In genomic region chr17:26596168-26596658, GRCm38 (mm10) we compare ENCODE assay signal across 8 mouse cellular contexts. TPM values are rescaled to one million over a fixed set of nuclear protein-coding genes. Genes with fewer than 3 reads are reported as not detected.
DNase-seq lines count a peak whose midpoint lies in the region; ATAC-seq and TF ChIP-seq lines count a peak whose summit lies in the region.

No protein-coding gene starts in this region.

- no peak overlapping the region for H3K4me3 ChIP-seq in lung, embryonic 14.5 days (ENCODE audit: low read depth, low read length)
- no peak overlapping the region for H3K4me3 ChIP-seq in lung, adult 2 months (replicated peaks; ENCODE audit: extremely low read depth, low read depth, low read length)
- peak overlapping the region; percentile 8; the same call in 1 of the 2 replicates for H3K4me3 ChIP-seq in heart, adult 2 months
- H3K4me3 ChIP-seq in lung, embryonic 15.5 days, result no peak overlapping the region
- no peak overlapping the region for H3K4me3 ChIP-seq in stomach, embryonic 16.5 days (replicated peaks; ENCODE audit: low read length)

- peaks cover 13% of the 10 kb centered on the region for H3K36me3 ChIP-seq in lung, embryonic 14.5 days (ENCODE audit: insufficient read depth)
- peaks cover 6% of the 10 kb centered on the region; the same call in 1 of the 2 replicates for H3K36me3 ChIP-seq in heart, adult 2 months (ENCODE audit: control insufficient read depth, insufficient read depth, low read length)
- H3K36me3 ChIP-seq in lung, embryonic 15.5 days, result no peaks in the 10 kb centered on the region
- no peaks in the 10 kb centered on the region for H3K36me3 ChIP-seq in stomach, embryonic 16.5 days (ENCODE audit: control insufficient read depth, insufficient read depth, low read length)

- peak overlapping the region; percentile 83 for H3K27ac ChIP-seq in lung, embryonic 14.5 days (ENCODE audit: low read depth)
- peak overlapping the region; percentile 95 for H3K27ac ChIP-seq in heart, adult 2 months
- peak overlapping the region; percentile 68 for H3K27ac ChIP-seq in lung, embryonic 15.5 days
- H3K27ac ChIP-seq in stomach, embryonic 16.5 days (ENCODE audit: low read length), result peak overlapping the region; percentile 84

- H3K9me3 ChIP-seq in lung, embryonic 14.5 days (ENCODE audit: low read depth, low read length), result no peaks in the 10 kb centered on the region
- no peaks in the 10 kb centered on the region for H3K9me3 ChIP-seq in lung, embryonic 15.5 days
- H3K9me3 ChIP-seq in stomach, embryonic 16.5 days (replicated peaks; ENCODE audit: control insufficient read depth, low read length), result no peaks in the 10 kb centered on the region

- intact Hi-C loops in heart, adult 2 months (cut with DNase I), result loop anchor here (1.0 to 2.0 kb wide), 3 partner anchors 20 to 49 kb away; no protein-coding TSS in a partner anchor

- ATAC-seq in lung, embryonic 14.5 days (ENCODE audit: insufficient read depth), result 0 out of 2 replicates have a peak, but pooled peaks have one; percentile 38
- 0 out of 2 replicates have a peak, but pooled peaks have one; percentile 12 for ATAC-seq in lung, embryonic 15.5 days (ENCODE audit: borderline replicate concordance, extremely low read depth, low FRiP score, low TSS enrichment)
- ATAC-seq in stomach, embryonic 16.5 days (ENCODE audit: insufficient read depth, low FRiP score), result peak; percentile 32; the same call in 1 of the 2 replicates
- ATAC-seq in megakaryocyte-erythroid progenitor cell, adult 5-6 weeks (replicated peaks; ENCODE audit: low FRiP score, low TSS enrichment, poor library complexity, severe bottlenecking), result no peak

- H3K9ac ChIP-seq in lung, embryonic 14.5 days, result peak overlapping the region; percentile 11; the same call in 1 of the 2 replicates
- peak overlapping the region; percentile 62 for H3K9ac ChIP-seq in heart, adult 2 months (ENCODE audit: low read depth, low read length)
- no peak overlapping the region for H3K9ac ChIP-seq in lung, embryonic 15.5 days
- H3K9ac ChIP-seq in stomach, embryonic 16.5 days (ENCODE audit: low read length), result peak overlapping the region; percentile 41

- peaks cover 14% of the 10 kb centered on the region; the same call in 1 of the 2 replicates for H3K4me1 ChIP-seq in lung, embryonic 14.5 days (ENCODE audit: insufficient read depth)
- H3K4me1 ChIP-seq in lung, adult 2 months (ENCODE audit: control insufficient read depth, insufficient read depth, low read length), result peaks cover 37% of the 10 kb centered on the region
- peaks cover 32% of the 10 kb centered on the region for H3K4me1 ChIP-seq in heart, adult 2 months (ENCODE audit: control insufficient read depth, insufficient read depth, low read length)
- H3K4me1 ChIP-seq in lung, embryonic 15.5 days, result peaks cover 34% of the 10 kb centered on the region
- peaks cover 30% of the 10 kb centered on the region for H3K4me1 ChIP-seq in stomach, embryonic 16.5 days (ENCODE audit: control insufficient read depth, insufficient read depth, low read length)

- H3K4me2 ChIP-seq in lung, embryonic 14.5 days, result no peak overlapping the region; the same call in 1 of the 2 replicates
- H3K4me2 ChIP-seq in lung, embryonic 15.5 days, result no peak overlapping the region
- 0 out of 2 replicates have a peak overlapping the region, but pooled peaks have one; percentile 6 for H3K4me2 ChIP-seq in stomach, embryonic 16.5 days (ENCODE audit: low read depth, low read length)

- WGBS in lung, embryonic 14.5 days, result 57% methylated on average over 7 of the region's 7 CpGs
- WGBS in lung, adult 2 months, result 37% methylated on average over 7 of the region's 7 CpGs
- 11% methylated on average over 7 of the region's 7 CpGs for WGBS in heart, adult 2 months
- WGBS in lung, embryonic 15.5 days, result 53% methylated on average over 7 of the region's 7 CpGs
- WGBS in stomach, embryonic 16.5 days, result 53% methylated on average over 7 of the region's 7 CpGs

- H3K27me3 ChIP-seq in lung, embryonic 14.5 days (ENCODE audit: insufficient read depth, low read length), result no peaks in the 10 kb centered on the region
- no peaks in the 10 kb centered on the region for H3K27me3 ChIP-seq in heart, adult 2 months (ENCODE audit: control insufficient read depth, insufficient read depth, low read length)
- H3K27me3 ChIP-seq in lung, embryonic 15.5 days, result no peaks in the 10 kb centered on the region
- H3K27me3 ChIP-seq in stomach, embryonic 16.5 days (ENCODE audit: control insufficient read depth, insufficient read depth, low read length), result no peaks in the 10 kb centered on the region

- H3K79me2 ChIP-seq in heart, adult 2 months (replicated peaks; ENCODE audit: control insufficient read depth, insufficient read depth, low read length), result no peaks in the 10 kb centered on the region

- peak; percentile 68 for DNase-seq in lung, embryonic 14.5 days
- no peak for DNase-seq in lung, adult 2 months
- DNase-seq in cerebellum, postnatal 25 days, result peak; percentile 96
- DNase-seq in heart, adult 2 months, result peak; percentile 88
- DNase-seq in kidney, adult 8-10 months, result peak; percentile 40 to 67

- TF ChIP-seq CTCF in lung, embryonic 14.5 days (IDR thresholded peaks at IDR 0.05; ENCODE audit: low read depth), result no peak
- no peak for TF ChIP-seq CTCF in lung, adult 2 months (IDR thresholded peaks at IDR 0.05; ENCODE audit: insufficient read depth, low read length)
- TF ChIP-seq CTCF in heart, adult 2 months (IDR thresholded peaks at IDR 0.05), result peak; percentile 10; the same call in 1 of the 2 replicates

- peak; percentile 89 for TF ChIP-seq EP300 in heart, adult 2 months (IDR thresholded peaks at IDR 0.05; ENCODE audit: insufficient read depth, low read depth, low read length)

- TF ChIP-seq POLR2A in lung, adult 2 months (IDR thresholded peaks at IDR 0.05; ENCODE audit: borderline replicate concordance, extremely low read depth, low read depth, low read length), result no peak
- peak; percentile 30; the same call in 1 of the 2 replicates for TF ChIP-seq POLR2A in heart, adult 2 months (IDR thresholded peaks at IDR 0.05; ENCODE audit: insufficient read depth, low read depth, low read length)

RNA-seq across cellular contexts. Expression of gene Dusp1, which starts 34.3 kb away (rescaled TPM):
- 19.7 and 24.5 TPM in 2 replicates for polyA plus RNA-seq in lung, embryonic 14.5 days (2014; fragmentation: Nextera tagmentation; extraction: Ambion mirVana)
- 233 and 359 TPM in 2 replicates for polyA plus RNA-seq in lung, adult 2 months (2012; rRNA removed)
- 10 to 100 TPM; 61.4 to 71.3 TPM for total RNA-seq in heart, adult 2 months (2021)
- 122 and 171 TPM in 2 replicates for polyA plus RNA-seq in heart, adult 2 months (2012; rRNA removed)
- 23.1 and 25.9 TPM in 2 replicates for polyA plus RNA-seq in lung, embryonic 15.5 days (2015; fragmentation: Nextera tagmentation; extraction: Ambion mirVana)
- 18.3 and 20.4 TPM in 2 replicates for polyA plus RNA-seq in stomach, embryonic 16.5 days (2015; fragmentation: Nextera tagmentation; extraction: Ambion mirVana)
- 18.4 and 29.1 TPM in 2 replicates for total RNA-seq in megakaryocyte-erythroid progenitor cell, adult 5-6 weeks (2014; fragmentation: Nextera tagmentation)
- total RNA-seq in megakaryocyte-erythroid progenitor cell, adult 5-6 weeks (2017), result 73.3 and 79.0 TPM in 2 replicates

RNA-seq across cellular contexts. Expression of gene Ergic1, which starts 34.9 kb away (rescaled TPM):
- 125 and 127 TPM in 2 replicates for polyA plus RNA-seq in lung, embryonic 14.5 days (2014; fragmentation: Nextera tagmentation; extraction: Ambion mirVana)
- polyA plus RNA-seq in lung, adult 2 months (2012; rRNA removed), result 86.3 and 93.3 TPM in 2 replicates
- total RNA-seq in heart, adult 2 months (2021), result 10 to 100 TPM; 53.6 to 59.4 TPM
- polyA plus RNA-seq in heart, adult 2 months (2012; rRNA removed), result 64.4 and 84.3 TPM in 2 replicates
- polyA plus RNA-seq in lung, embryonic 15.5 days (2015; fragmentation: Nextera tagmentation; extraction: Ambion mirVana), result 97.3 and 102 TPM in 2 replicates
- polyA plus RNA-seq in stomach, embryonic 16.5 days (2015; fragmentation: Nextera tagmentation; extraction: Ambion mirVana), result 111 and 116 TPM in 2 replicates
- 51.7 and 55.0 TPM in 2 replicates for total RNA-seq in megakaryocyte-erythroid progenitor cell, adult 5-6 weeks (2014; fragmentation: Nextera tagmentation)
- total RNA-seq in megakaryocyte-erythroid progenitor cell, adult 5-6 weeks (2017), result 31.6 and 40.3 TPM in 2 replicates
